Mouse (Mus musculus) spleen, adult 10 weeks (tissue): ENCODE measurements around the gene Cyb5r1. TPM values are rescaled to one million over a fixed set of nuclear protein-coding genes. Genes with fewer than 3 reads are reported as not detected.

ENCODE experiments used
- polyA plus RNA-seq: library from polyadenylated mRNA; stranded (reverse); fragments of 350-450 nt; fragmentation: Illumina TruSeq; extraction: RNeasy Lipid Tissue Mini Kit (QIAGEN cat#74804); gene quantifications from one replicate; pipeline ENCODE4 v1.2.3, GENCODE M21; 2015; ENCODE audit warnings: low replicate concordance; ENCODE audit not compliant: insufficient read depth

The Cyb5r1 gene
- polyA plus RNA-seq, result 38.5 TPM

GRCm38 (mm10) chr1:134405509-134406413 is at the start of gene Cyb5r1:
Gene Cyb5r1 (plus strand): TSS chr1:134405559.

GRCm38 (mm10) chr1:134361857-134362212 is 43.5 kb upstream of the Cyb5r1 start, which contains the start of gene Tmem183a:
Gene Tmem183a (minus strand): TSS chr1:134361979.

GRCm38 (mm10) chr1:134385666-134386065 is 19.7 kb upstream of the Cyb5r1 start, which contains the start of gene 4933406M09Rik:
Gene 4933406M09Rik (plus strand): TSS chr1:134385940.

GRCm38 (mm10) chr1:134415168-134415831 is 9.9 kb downstream of the Cyb5r1 start, which contains the start of gene Adipor1:
Gene Adipor1 (plus strand): TSS chr1:134415378.

GRCm38 (mm10) chr1:134454904-134455824 is 49.8 kb downstream of the Cyb5r1 start, which contains the start of gene Klhl12:
Gene Klhl12 (plus strand): TSS chr1:134455531.

Other genes starting within 250 kb of the Cyb5r1 start
- 2.8 TPM for gene Chil1, start 223.4 kb upstream of the Cyb5r1 start, polyA plus RNA-seq
- gene Mybph, start 212.1 kb upstream of the Cyb5r1 start, polyA plus RNA-seq, result not detected
- gene Adora1, start 170.1 kb upstream of the Cyb5r1 start, polyA plus RNA-seq, result not detected
- gene Myog, start 115.6 kb upstream of the Cyb5r1 start, polyA plus RNA-seq, result not detected
- gene Ppfia4, start 72.6 kb upstream of the Cyb5r1 start, polyA plus RNA-seq, result 20.4 TPM
- 56.0 TPM for gene Tmem183a, start 43.6 kb upstream of the Cyb5r1 start, polyA plus RNA-seq
- not detected for gene 4933406M09Rik, start 19.6 kb upstream of the Cyb5r1 start, polyA plus RNA-seq
- 76.8 TPM for gene Adipor1, start 9.8 kb downstream of the Cyb5r1 start, polyA plus RNA-seq
- gene Klhl12, start 50.0 kb downstream of the Cyb5r1 start, polyA plus RNA-seq, result 26.8 TPM
- gene Rabif, start 89.1 kb downstream of the Cyb5r1 start, polyA plus RNA-seq, result 32.5 TPM
- not detected for gene Mgat4e, start 144.1 kb downstream of the Cyb5r1 start, polyA plus RNA-seq
- 18.1 TPM for gene Kdm5b, start 154.6 kb downstream of the Cyb5r1 start, polyA plus RNA-seq
- not detected for gene Syt2, start 241.1 kb downstream of the Cyb5r1 start, polyA plus RNA-seq